In the genomic region with DNA sequence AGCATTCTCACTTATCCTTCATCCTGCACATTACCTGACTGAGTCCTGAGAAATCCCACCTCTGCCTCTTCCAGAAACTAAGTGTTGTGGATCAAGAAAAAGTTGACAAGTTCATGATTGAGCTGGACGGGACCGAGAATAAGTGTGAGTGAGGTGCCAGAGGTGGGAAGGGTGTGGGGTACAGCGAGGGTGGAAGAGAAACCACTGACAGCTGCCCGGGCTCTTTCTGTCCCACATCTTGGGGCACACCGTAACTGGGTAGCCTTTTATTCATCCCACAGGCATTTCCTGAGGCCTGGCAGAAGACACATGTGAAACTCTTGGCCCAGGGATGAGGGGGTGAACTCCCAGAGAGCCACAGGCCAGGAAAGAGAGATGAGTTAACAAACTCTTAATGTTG, we compare ENCODE assay signal across 17 mouse cellular contexts. TPM values are rescaled to one million over a fixed set of nuclear protein-coding genes. Genes with fewer than 3 reads are reported as not detected.
DNase-seq lines count a peak whose midpoint lies in the region; ATAC-seq lines count a peak whose summit lies in the region.
"Had no signal": no experiment of that assay in that cellular context is flagged by ENCODE, and none has a peak within 500 bp of the region (broad histone marks: within the 10 kb centered on the region; RNA-seq: fewer than 3 reads in every experiment).

No protein-coding gene starts in this region.

- no peak overlapping the region for H3K4me2 ChIP-seq in forebrain, embryonic 13.5 days
- H3K4me2 ChIP-seq in heart, embryonic 15.5 days = peak overlapping the region; percentile 93
- peak overlapping the region; percentile 97; the same call in 1 of the 2 replicates for H3K4me2 ChIP-seq in limb, embryonic 13.5 days (replicated peaks)
- H3K4me2 ChIP-seq: neural tube, embryonic 15.5 days had no signal

- no peak for DNase-seq in forebrain, embryonic 10.5 days (ENCODE audit: extremely low spot score, low spot score)
- DNase-seq in heart, postnatal 10 days = no peak
- DNase-seq in NIH3T3 (ENCODE audit: low read depth) = peak; percentile 35
- DNase-seq in right cerebral cortex, postnatal 4 days = no peak
- no peak for DNase-seq in cerebellum, adult 9-10 months
- DNase-seq: adrenal gland, postnatal 10 days; cerebellum, adult 8-10 months; gastrocnemius, postnatal 14 days; kidney, adult 18-20 months; kidney, postnatal 36 days; left cerebral cortex, postnatal 4 days; liver, postnatal 0 days had no signal

- H3K27ac ChIP-seq in forebrain, embryonic 10.5 days = no peak overlapping the region
- no peak overlapping the region for H3K27ac ChIP-seq in forebrain, embryonic 13.5 days
- H3K27ac ChIP-seq in heart, embryonic 15.5 days = peak overlapping the region; percentile 99
- no peak overlapping the region for H3K27ac ChIP-seq in limb, embryonic 13.5 days
- H3K27ac ChIP-seq: neural tube, embryonic 15.5 days had no signal

- peaks cover 44% of the 10 kb centered on the region for H3K4me1 ChIP-seq in forebrain, embryonic 10.5 days
- H3K4me1 ChIP-seq in forebrain, embryonic 13.5 days = peaks cover 22% of the 10 kb centered on the region
- peaks cover 53% of the 10 kb centered on the region for H3K4me1 ChIP-seq in heart, embryonic 15.5 days (replicated peaks)
- H3K4me1 ChIP-seq in limb, embryonic 13.5 days = peaks cover 34% of the 10 kb centered on the region

- H3K9me3 ChIP-seq in forebrain, embryonic 10.5 days = no peaks in the 10 kb centered on the region
- H3K9me3 ChIP-seq in forebrain, embryonic 13.5 days (replicated peaks) = no peaks in the 10 kb centered on the region
- no peaks in the 10 kb centered on the region for H3K9me3 ChIP-seq in heart, embryonic 15.5 days (replicated peaks)
- no peaks in the 10 kb centered on the region for H3K9me3 ChIP-seq in limb, embryonic 13.5 days
- H3K9me3 ChIP-seq: neural tube, embryonic 15.5 days had no signal

- H3K4me3 ChIP-seq in forebrain, embryonic 10.5 days = 0 out of 2 replicates have a peak overlapping the region, but pooled peaks have one; percentile 99
- H3K4me3 ChIP-seq in forebrain, embryonic 13.5 days = no peak overlapping the region
- H3K4me3 ChIP-seq in heart, embryonic 15.5 days = peak overlapping the region; percentile 98
- H3K4me3 ChIP-seq in limb, embryonic 13.5 days = 0 out of 2 replicates have a peak overlapping the region, but pooled peaks have one; percentile 2
- H3K4me3 ChIP-seq: neural tube, embryonic 15.5 days had no signal

- H3K9ac ChIP-seq in forebrain, embryonic 13.5 days = no peak overlapping the region
- peak overlapping the region; percentile 59 for H3K9ac ChIP-seq in heart, embryonic 15.5 days
- H3K9ac ChIP-seq in limb, embryonic 13.5 days = peak overlapping the region; percentile 53
- H3K9ac ChIP-seq: liver, postnatal 0 days; neural tube, embryonic 15.5 days had no signal

- 91% methylated on average over 5 of the region's 5 CpGs for WGBS in forebrain, embryonic 10.5 days
- 88% methylated on average over 5 of the region's 5 CpGs for WGBS in forebrain, embryonic 13.5 days
- WGBS in heart, embryonic 15.5 days = 69% methylated on average over 5 of the region's 5 CpGs
- 69% methylated on average over 5 of the region's 5 CpGs for WGBS in limb, embryonic 13.5 days

- peaks cover 43% of the 10 kb centered on the region for H3K36me3 ChIP-seq in forebrain, embryonic 10.5 days (replicated peaks)
- peaks cover 35% of the 10 kb centered on the region for H3K36me3 ChIP-seq in forebrain, embryonic 13.5 days (ENCODE audit: poor library complexity, severe bottlenecking)
- peaks cover 28% of the 10 kb centered on the region for H3K36me3 ChIP-seq in heart, embryonic 15.5 days
- H3K36me3 ChIP-seq in limb, embryonic 13.5 days = peaks cover 32% of the 10 kb centered on the region

- ATAC-seq in forebrain, embryonic 13.5 days = no peak
- ATAC-seq in heart, embryonic 15.5 days (replicated peaks; ENCODE audit: insufficient number of reproducible peaks, insufficient read depth, low FRiP score, low read depth) = no peak
- ATAC-seq in limb, embryonic 13.5 days (ENCODE audit: low FRiP score, low read depth) = no peak
- ATAC-seq: hindbrain, embryonic 16.5 days; liver, postnatal 0 days had no signal

- intact Hi-C loops in heart, postnatal 10 days (cut with DNase I) = no loop called here

- H3K27me3 ChIP-seq in forebrain, embryonic 10.5 days (ENCODE audit: poor library complexity, severe bottlenecking) = no peaks in the 10 kb centered on the region
- no peaks in the 10 kb centered on the region for H3K27me3 ChIP-seq in forebrain, embryonic 13.5 days
- H3K27me3 ChIP-seq in heart, embryonic 15.5 days = no peaks in the 10 kb centered on the region
- no peaks in the 10 kb centered on the region for H3K27me3 ChIP-seq in limb, embryonic 13.5 days
- H3K27me3 ChIP-seq: neural tube, embryonic 15.5 days had no signal

RNA-seq across cellular contexts. Expression of gene Eno3, which starts 1.5 kb away (rescaled TPM):
- 33.4 and 44.7 TPM in 2 replicates for polyA plus RNA-seq in forebrain, embryonic 10.5 days (2016; fragmentation: Nextera tagmentation; extraction: Ambion mirVana)
- 7.1 and 7.4 TPM in 2 replicates for polyA plus RNA-seq in forebrain, embryonic 13.5 days (2015; fragmentation: Nextera tagmentation; extraction: Ambion mirVana)
- polyA plus RNA-seq in heart, embryonic 15.5 days (2015; fragmentation: Nextera tagmentation; extraction: Ambion mirVana) = 389 and 492 TPM in 2 replicates
- total RNA-seq in heart, postnatal 10 days (2021) = 1,000 to 10,000 TPM; 1,599 to 1,711 TPM
- 52.3 and 57.1 TPM in 2 replicates for polyA plus RNA-seq in limb, embryonic 13.5 days (2015; fragmentation: Nextera tagmentation; extraction: Ambion mirVana)

RNA-seq across cellular contexts. Expression of gene Pfn1, which starts 4.1 kb away (rescaled TPM):
- polyA plus RNA-seq in forebrain, embryonic 10.5 days (2016; fragmentation: Nextera tagmentation; extraction: Ambion mirVana) = 1,843 and 1,871 TPM in 2 replicates
- polyA plus RNA-seq in forebrain, embryonic 13.5 days (2015; fragmentation: Nextera tagmentation; extraction: Ambion mirVana) = 919 and 977 TPM in 2 replicates
- polyA plus RNA-seq in heart, embryonic 15.5 days (2015; fragmentation: Nextera tagmentation; extraction: Ambion mirVana) = 1,318 and 1,359 TPM in 2 replicates
- 100 to 1,000 TPM; 456 to 499 TPM for total RNA-seq in heart, postnatal 10 days (2021)
- polyA plus RNA-seq in limb, embryonic 13.5 days (2015; fragmentation: Nextera tagmentation; extraction: Ambion mirVana) = 1,638 and 1,674 TPM in 2 replicates

RNA-seq across cellular contexts. Expression of gene Spag7, which starts 10.7 kb away (rescaled TPM):
- polyA plus RNA-seq in forebrain, embryonic 10.5 days (2016; fragmentation: Nextera tagmentation; extraction: Ambion mirVana) = 176 and 181 TPM in 2 replicates
- 173 and 177 TPM in 2 replicates for polyA plus RNA-seq in forebrain, embryonic 13.5 days (2015; fragmentation: Nextera tagmentation; extraction: Ambion mirVana)
- polyA plus RNA-seq in heart, embryonic 15.5 days (2015; fragmentation: Nextera tagmentation; extraction: Ambion mirVana) = 168 and 186 TPM in 2 replicates
- 10 to 100 TPM; 86.0 to 88.2 TPM for total RNA-seq in heart, postnatal 10 days (2021)
- polyA plus RNA-seq in limb, embryonic 13.5 days (2015; fragmentation: Nextera tagmentation; extraction: Ambion mirVana) = 159 and 165 TPM in 2 replicates

RNA-seq across cellular contexts. Expression of gene Slc25a11, which starts 11.2 kb away (rescaled TPM):
- polyA plus RNA-seq in forebrain, embryonic 10.5 days (2016; fragmentation: Nextera tagmentation; extraction: Ambion mirVana) = 138 TPM in 2 replicates
- polyA plus RNA-seq in forebrain, embryonic 13.5 days (2015; fragmentation: Nextera tagmentation; extraction: Ambion mirVana) = 156 and 165 TPM in 2 replicates
- polyA plus RNA-seq in heart, embryonic 15.5 days (2015; fragmentation: Nextera tagmentation; extraction: Ambion mirVana) = 279 TPM in 2 replicates
- 100 to 1,000 TPM; 378 to 381 TPM for total RNA-seq in heart, postnatal 10 days (2021)
- polyA plus RNA-seq in limb, embryonic 13.5 days (2015; fragmentation: Nextera tagmentation; extraction: Ambion mirVana) = 165 and 173 TPM in 2 replicates

RNA-seq across cellular contexts. Expression of gene Rnf167, which starts 11.5 kb away (rescaled TPM):
- 71.3 and 79.9 TPM in 2 replicates for polyA plus RNA-seq in forebrain, embryonic 10.5 days (2016; fragmentation: Nextera tagmentation; extraction: Ambion mirVana)
- 108 and 119 TPM in 2 replicates for polyA plus RNA-seq in forebrain, embryonic 13.5 days (2015; fragmentation: Nextera tagmentation; extraction: Ambion mirVana)
- polyA plus RNA-seq in heart, embryonic 15.5 days (2015; fragmentation: Nextera tagmentation; extraction: Ambion mirVana) = 75.1 and 81.2 TPM in 2 replicates
- total RNA-seq in heart, postnatal 10 days (2021) = 10 to 100 TPM; 50.2 to 50.4 TPM
- polyA plus RNA-seq in limb, embryonic 13.5 days (2015; fragmentation: Nextera tagmentation; extraction: Ambion mirVana) = 120 and 129 TPM in 2 replicates
